Mouse (Mus musculus) granulocyte monocyte progenitor cell, adult 5-6 weeks (primary cell): ENCODE data around the gene Afg3l1. TPM values are rescaled to one million over a fixed set of nuclear protein-coding genes. Genes with fewer than 3 reads are reported as not detected.
"Not testable (repeated sequence)": the region's sequence is repeated elsewhere in the genome, so short reads cannot be mapped to it uniquely, and the experiment has no call there.

Source experiments
- ATAC-seq: replicated peaks from 2 replicates; pipeline ENCODE4 v1.8.0; 2016; ENCODE audit warnings: mild to moderate bottlenecking, moderate TSS enrichment, inconsistent platforms; ENCODE audit not compliant: poor library complexity, severe bottlenecking
- total RNA-seq, 2 experiments: library from RNA; stranded (forward) in 1 of 2; stranded (reverse) in 1 of 2; fragments of 200-712, 200-1000 nt in 1 of 2; fragments of >200 nt in 1 of 2; fragmentation: Nextera tagmentation in 1 of 2; gene quantifications; 2 replicates each; pipeline ENCODE4 v1.2.3; 2014 to 2017

The Afg3l1 gene
- total RNA-seq, 2 experiments from 2014 or later, result 21.2 to 42.1 TPM

DNA sequence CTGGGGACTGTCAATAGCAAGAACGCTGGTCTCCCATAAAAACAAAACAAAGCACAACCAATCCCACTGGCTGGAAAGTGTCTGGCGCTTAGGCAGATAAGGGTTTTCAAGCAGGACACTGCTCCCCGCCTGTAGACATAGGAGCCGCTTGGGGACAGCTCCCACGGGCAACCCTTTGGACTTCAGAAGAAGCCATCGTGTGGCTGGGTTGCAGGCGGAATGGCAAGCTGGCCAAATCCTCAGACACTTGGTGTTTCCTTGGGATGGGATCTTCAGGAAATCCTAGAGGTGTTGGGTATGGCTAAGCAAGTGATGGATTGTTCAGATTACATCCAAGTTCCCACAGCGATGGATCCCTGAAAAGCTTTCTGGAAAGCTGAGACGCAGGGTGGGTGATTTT lies 36.4 kb downstream of the Afg3l1 start:
- ATAC-seq, result no peak

DNA sequence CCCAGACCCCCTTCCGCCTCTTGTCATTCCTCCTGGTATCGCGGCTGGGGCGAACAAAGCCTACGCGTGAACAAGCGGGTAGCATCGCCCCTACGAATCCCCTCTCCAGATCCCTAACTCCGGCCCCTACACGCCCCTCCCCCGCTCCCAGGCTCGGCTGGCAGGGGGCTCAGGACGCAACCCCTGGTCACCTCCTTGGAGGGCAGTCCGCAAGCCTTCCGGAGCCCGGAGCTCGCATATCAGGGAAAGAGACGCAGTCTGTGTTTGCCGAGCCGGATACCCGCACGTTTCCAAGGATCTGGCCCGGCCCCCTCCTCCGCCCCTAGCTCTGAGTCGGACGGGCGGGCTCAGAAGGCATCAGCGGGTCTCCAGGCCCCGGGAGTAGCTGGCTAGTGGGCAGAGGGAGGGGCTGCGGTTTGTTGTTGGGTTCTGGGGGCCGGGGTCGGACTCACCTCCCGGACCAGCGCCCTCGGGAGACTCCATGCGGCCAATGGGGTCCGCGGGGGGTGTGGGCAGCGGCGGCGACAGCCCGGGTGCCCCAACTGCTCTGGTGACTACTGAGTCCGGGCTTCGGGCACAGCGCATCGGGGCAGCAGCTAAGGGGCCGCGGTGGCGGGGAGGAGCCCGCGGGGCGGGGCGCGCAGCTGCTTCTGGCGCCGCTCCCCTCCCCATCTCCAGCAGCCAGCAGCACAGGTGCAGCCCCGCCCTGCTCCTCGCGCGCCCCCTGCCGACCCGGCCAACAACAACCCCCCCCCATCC lies 37.3 kb downstream of the Afg3l1 start, which contains the start of gene Dbndd1:
Gene Dbndd1 (minus strand): TSS at position 683 of the 759 bp plus-strand sequence.
- ATAC-seq, result peak; percentile 32

DNA sequence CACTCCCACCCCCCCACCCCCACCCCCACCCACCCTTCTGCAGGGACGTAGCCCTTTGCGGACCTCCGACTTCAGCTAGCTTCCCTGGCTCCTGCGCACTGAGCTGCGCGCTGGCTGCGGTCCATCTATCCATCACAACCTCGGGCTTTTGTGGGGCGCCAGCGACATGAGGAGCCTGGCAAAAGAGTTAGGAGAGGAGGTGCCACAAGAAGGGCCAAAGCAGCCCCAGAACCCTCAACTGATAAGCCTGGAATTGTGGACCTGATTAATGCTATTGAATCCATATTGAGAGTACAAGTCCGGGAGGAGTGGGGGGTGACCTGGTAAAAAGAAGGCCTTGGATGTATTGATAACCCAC lies 37.8 kb downstream of the Afg3l1 start:
- no peak for ATAC-seq

DNA sequence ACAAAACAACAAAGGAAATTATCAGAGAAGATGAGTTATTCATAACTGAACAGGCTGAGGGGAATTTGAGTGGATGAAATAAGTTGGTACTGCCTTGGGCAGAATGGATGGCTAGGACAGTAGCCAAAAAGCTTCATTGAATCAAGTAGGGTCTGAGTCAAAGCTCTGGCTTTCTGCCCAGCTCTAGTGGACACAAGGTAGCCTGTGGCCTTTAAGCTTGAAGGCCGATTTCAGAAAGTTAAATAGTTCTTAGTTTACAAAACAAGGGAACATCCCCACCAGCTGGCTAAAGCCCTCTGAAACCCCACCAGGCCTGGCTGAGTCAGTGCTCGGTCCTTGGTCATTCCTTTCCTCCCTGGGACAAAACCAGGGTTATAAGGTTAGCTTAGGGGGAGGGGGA lies 38.9 kb downstream of the Afg3l1 start:
- ATAC-seq, result no peak

DNA sequence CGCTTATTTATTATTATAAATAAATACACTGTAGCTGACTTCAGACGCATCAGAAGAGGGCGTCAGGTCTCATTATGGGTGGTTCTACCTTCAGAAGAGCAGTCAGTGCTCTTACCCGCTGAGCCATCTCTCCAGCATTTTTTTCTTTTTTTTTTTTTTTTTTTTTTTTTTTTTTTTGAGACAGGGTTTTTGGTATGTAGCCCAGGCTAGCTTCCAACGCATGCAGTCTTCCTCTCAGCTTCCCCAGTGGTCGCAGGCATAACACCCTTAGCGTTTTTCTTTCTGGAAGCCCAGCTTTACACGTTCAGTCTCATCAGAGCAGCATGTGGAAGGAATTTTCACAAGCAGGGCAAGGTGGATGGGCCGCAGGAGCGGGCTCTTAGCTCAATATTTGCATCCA lies 40.5 kb downstream of the Afg3l1 start:
- no peak for ATAC-seq

DNA sequence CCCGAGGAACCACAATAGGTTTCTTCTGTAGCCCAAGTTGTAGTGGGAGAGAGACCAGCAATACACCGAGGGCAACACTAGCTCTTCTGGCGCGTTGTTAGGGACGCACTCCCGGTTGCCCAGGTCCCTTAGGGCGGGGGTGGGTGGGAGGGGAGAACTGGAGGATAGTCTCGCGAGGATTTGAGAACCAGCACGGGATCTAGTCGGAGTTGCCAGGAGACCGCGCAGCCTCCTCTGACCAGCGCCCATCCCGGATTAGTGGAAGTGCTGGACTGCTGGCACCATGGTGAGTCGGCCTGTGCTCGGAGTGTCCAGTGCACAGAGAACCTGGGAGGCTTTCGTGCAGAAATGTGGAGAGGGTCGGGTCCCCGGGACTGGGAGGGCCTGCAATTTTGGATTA lies 41.0 kb downstream of the Afg3l1 start, which contains the start of gene Gas8:
Gene Gas8 (plus strand): TSS at position 168 of the 400 bp plus-strand sequence.
- ATAC-seq, result peak; percentile 89

DNA sequence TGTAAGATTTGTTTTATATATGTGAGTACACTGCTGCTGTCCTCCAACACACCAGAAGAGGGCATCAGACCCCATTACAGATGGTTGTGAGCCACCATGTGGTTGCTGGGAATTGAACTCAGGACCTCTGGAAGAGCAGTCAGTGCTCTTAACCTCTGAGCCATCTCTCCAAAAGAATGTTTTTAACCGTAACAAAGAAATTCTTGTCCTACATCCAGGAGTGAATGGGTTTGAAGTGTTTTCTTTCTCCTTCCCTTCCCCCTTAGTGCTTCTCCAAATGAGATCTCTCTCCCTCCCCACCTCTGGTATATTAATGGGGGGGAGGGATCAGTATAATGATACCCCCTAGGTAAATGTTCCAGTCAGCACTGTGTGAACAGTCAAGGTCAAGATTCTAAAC lies 42.3 kb downstream of the Afg3l1 start:
- ATAC-seq, result not testable (repeated sequence)

DNA sequence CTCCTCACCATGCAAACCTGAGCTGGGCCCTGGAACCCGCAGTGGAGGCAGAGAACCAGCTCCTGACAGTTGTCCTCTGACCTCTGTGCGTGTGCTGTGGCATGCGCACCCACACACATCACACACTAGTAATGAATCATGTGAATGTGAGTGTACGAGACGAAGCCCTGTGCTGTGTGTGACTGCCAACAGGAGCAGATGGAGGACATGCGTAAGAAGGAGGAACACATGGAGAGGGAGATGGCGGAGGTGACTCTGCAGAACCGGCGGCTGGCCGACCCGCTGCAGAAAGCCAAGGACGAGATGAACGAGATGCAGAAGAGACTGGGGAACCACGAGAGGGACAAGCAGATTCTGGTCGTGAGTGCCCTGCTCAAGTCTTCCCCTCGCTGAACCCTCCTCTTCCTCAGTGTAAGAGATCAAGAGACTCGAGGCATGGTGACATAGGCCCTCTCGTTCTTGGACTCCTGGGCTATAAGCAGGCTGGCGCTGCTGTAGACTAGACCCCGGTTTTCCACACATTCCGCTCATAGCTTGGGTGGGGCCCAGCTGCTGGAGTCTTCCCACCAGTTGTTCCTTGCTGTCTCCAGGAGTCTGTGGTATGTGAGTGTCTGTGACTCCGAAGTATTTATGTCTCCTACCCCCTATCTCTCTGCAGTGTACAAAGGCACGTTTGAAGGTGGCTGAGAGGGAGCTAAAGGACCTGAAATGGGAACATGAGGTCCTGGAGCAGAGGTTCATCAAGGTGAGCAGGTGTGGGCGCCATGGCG lies 50.2 kb downstream of the Afg3l1 start:
- no peak for ATAC-seq

DNA sequence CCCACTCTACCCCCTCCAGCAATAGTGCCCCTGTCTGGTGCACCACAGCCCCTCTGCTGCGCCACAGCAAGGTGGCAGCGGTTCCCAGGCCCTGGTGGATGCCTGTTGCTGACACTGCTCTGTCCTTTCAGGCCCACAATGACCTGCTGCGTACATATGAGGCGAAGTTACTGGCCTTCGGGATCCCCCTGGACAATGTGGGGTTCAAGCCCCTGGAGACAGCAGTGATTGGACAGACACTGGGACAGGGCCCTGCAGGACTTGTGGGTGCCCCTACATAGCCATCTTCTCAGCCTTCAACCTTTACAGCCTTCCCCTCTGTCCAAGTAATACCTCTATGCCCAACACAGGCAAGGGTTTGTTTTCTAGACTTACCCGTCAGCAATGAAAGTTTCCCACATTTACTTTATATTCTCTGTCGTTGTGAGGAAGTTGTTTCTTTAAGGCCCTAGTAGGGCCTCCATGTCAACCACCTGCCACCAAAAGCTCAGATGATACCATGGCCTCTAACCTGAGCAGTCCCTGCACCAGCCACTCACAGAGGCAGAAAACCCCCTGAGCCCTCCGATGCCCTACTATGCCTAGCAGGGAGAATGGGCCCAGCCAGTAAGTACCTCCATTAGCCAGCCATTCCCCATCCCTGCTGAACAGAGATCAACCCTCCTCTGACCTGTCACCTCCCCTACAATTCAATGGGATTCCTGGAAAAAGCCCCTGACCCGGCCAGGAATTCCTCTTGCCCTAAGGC lies 58.7 kb downstream of the Afg3l1 start:
- no peak for ATAC-seq

DNA sequence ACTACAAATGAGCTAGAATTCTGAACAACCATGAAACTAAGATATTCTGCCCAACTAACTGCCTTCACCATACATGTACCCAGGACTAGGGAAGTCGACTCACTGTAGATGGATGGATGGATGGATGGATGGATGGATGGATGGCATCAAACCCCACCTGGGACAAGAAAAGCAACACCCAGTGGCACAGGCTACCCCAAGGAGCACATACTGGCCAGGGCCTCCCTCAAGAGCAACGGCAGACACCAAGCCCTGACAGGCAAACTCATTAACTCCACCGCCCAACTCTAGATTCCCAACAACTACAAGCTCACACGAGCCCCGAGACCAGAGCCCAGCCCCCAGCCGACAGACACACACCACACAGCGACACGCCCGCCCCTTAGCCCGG lies 59.3 kb downstream of the Afg3l1 start:
- ATAC-seq, result no peak

DNA sequence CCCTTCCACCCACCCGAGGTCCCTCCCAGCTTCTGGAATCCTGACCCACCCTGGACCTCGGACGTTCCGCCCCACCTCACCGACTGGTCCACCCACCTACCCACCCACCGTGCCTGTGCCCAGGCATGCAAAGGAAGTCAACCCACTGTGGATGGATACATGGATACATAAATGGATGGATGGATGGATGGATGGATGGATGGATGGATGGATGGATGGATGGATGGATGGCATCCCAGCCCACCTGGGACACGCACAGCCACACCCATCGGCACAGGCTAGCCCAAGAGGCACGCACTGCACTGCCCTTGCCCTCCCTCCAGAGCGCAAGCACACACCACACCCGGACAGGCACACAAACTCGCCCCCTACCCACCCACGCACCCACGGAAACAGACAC lies 59.9 kb downstream of the Afg3l1 start:
- ATAC-seq, result not testable (repeated sequence)

Other genes with a start within 250 kb of the Afg3l1 start
- 1.5 and 3.9 TPM in 2 replicates for gene Spata2l, start 241.7 kb upstream of the Afg3l1 start, total RNA-seq (2014; fragmentation: Nextera tagmentation)
- 1.0 and 4.3 TPM in 2 replicates for gene Spata2l, start 241.7 kb upstream of the Afg3l1 start, total RNA-seq (2017)
- 10.7 and 13.9 TPM in 2 replicates for gene Zfp276, start 223.7 kb upstream of the Afg3l1 start, total RNA-seq (2014; fragmentation: Nextera tagmentation)
- gene Zfp276, start 223.7 kb upstream of the Afg3l1 start, total RNA-seq (2017), result 7.8 and 9.9 TPM in 2 replicates
- gene Vps9d1, start 223.6 kb upstream of the Afg3l1 start, total RNA-seq (2014; fragmentation: Nextera tagmentation), result 14.1 and 19.6 TPM in 2 replicates
- gene Vps9d1, start 223.6 kb upstream of the Afg3l1 start, total RNA-seq (2017), result 11.9 and 20.8 TPM in 2 replicates
- gene Fanca, start 159.3 kb upstream of the Afg3l1 start, total RNA-seq (2014; fragmentation: Nextera tagmentation), result 52.0 and 70.0 TPM in 2 replicates
- gene Fanca, start 159.3 kb upstream of the Afg3l1 start, total RNA-seq (2017), result 30.2 and 39.5 TPM in 2 replicates
- not detected in 2 replicates for gene Spire2, start 145.2 kb upstream of the Afg3l1 start, total RNA-seq (2014; fragmentation: Nextera tagmentation)
- 0.13 TPM in 1 of 2 replicates, not detected in the other for gene Spire2, start 145.2 kb upstream of the Afg3l1 start, total RNA-seq (2017)
- gene Tcf25, start 104.2 kb upstream of the Afg3l1 start, total RNA-seq (2014; fragmentation: Nextera tagmentation), result 110 and 113 TPM in 2 replicates
- gene Tcf25, start 104.2 kb upstream of the Afg3l1 start, total RNA-seq (2017), result 194 and 224 TPM in 2 replicates
- 0.28 TPM in 1 of 2 replicates, not detected in the other for gene Mc1r, start 70.8 kb upstream of the Afg3l1 start, total RNA-seq (2014; fragmentation: Nextera tagmentation)
- 0.05 TPM in 1 of 2 replicates, not detected in the other for gene Mc1r, start 70.8 kb upstream of the Afg3l1 start, total RNA-seq (2017)
- not detected in 2 replicates for gene Tubb3, start 66.5 kb upstream of the Afg3l1 start, total RNA-seq (2014; fragmentation: Nextera tagmentation)
- not detected in 2 replicates for gene Tubb3, start 66.5 kb upstream of the Afg3l1 start, total RNA-seq (2017)
- 55.6 and 58.3 TPM in 2 replicates for gene Def8, start 54.4 kb upstream of the Afg3l1 start, total RNA-seq (2014; fragmentation: Nextera tagmentation)
- gene Def8, start 54.4 kb upstream of the Afg3l1 start, total RNA-seq (2017), result 57.5 and 75.5 TPM in 2 replicates
- gene Dbndd1, start 37.6 kb downstream of the Afg3l1 start, total RNA-seq (2014; fragmentation: Nextera tagmentation), result not detected in 2 replicates
- gene Dbndd1, start 37.6 kb downstream of the Afg3l1 start, total RNA-seq (2017), result not detected in 2 replicates
- 6.5 and 7.5 TPM in 2 replicates for gene Gas8, start 40.9 kb downstream of the Afg3l1 start, total RNA-seq (2014; fragmentation: Nextera tagmentation)
- 12.1 and 13.6 TPM in 2 replicates for gene Gas8, start 40.9 kb downstream of the Afg3l1 start, total RNA-seq (2017)
- gene Rhou, start 176.0 kb downstream of the Afg3l1 start, total RNA-seq (2014; fragmentation: Nextera tagmentation), result 3.8 and 6.0 TPM in 2 replicates
- gene Rhou, start 176.0 kb downstream of the Afg3l1 start, total RNA-seq (2017), result 4.8 and 5.3 TPM in 2 replicates